Comparison of ENCODE assay signal across 11 mouse cellular contexts in genomic region chr8:11375749-11376438, GRCm38 (mm10).
DNase-seq lines count a peak whose midpoint lies in the region; ATAC-seq and TF ChIP-seq lines count a peak whose summit lies in the region.
"Had no signal": no experiment of that assay in that cellular context is flagged by ENCODE, and none has a peak within 500 bp of the region (broad histone marks: within the 10 kb centered on the region; RNA-seq: fewer than 3 reads in every experiment).

No protein-coding gene starts in this region.

- H3K4me3 ChIP-seq in kidney, postnatal 0 days (replicated peaks; ENCODE audit: low read depth, low read length), result no peak overlapping the region
- no peak overlapping the region for H3K4me3 ChIP-seq in limb, embryonic 15.5 days
- H3K4me3 ChIP-seq: limb, embryonic 12.5 days had no signal

- 0 out of 2 replicates have a peak, but pooled peaks have one; percentile 46 for ATAC-seq in cerebellum, adult (ENCODE audit: insufficient number of reproducible peaks, low FRiP score, low TSS enrichment)
- no peak; the same call in 1 of the 2 replicates for ATAC-seq in kidney, postnatal 0 days (replicated peaks; ENCODE audit: low FRiP score, low read depth)
- no peak for ATAC-seq in limb, embryonic 15.5 days (ENCODE audit: insufficient number of reproducible peaks, low FRiP score, low TSS enrichment, low read depth)

- H3K27ac ChIP-seq in kidney, postnatal 0 days, result no peak overlapping the region
- H3K27ac ChIP-seq in limb, embryonic 15.5 days, result 0 out of 2 replicates have a peak overlapping the region, but pooled peaks have one; percentile 8
- H3K27ac ChIP-seq: limb, embryonic 12.5 days had no signal

- DNase-seq in cerebellum, adult 9-11 months, result no peak
- DNase-seq in kidney, postnatal 0 days (ENCODE audit: low spot score), result peak; percentile 74
- DNase-seq in kidney, postnatal 14 days, result no peak
- DNase-seq in brain, adult 2 months (ENCODE audit: low read depth, low spot score), result peak; percentile 51
- DNase-seq in layer of hippocampus, postnatal 14 days (ENCODE audit: low spot score in 2 of 2), result no peak
- no peak for DNase-seq in T-cell, adult 2 months (ENCODE audit: low spot score)
- DNase-seq: cerebellum, adult 2 months; thymus, postnatal 25 days had no signal

- 0 out of 2 replicates have a peak, but pooled peaks cover 7% of the 10 kb centered on the region for H3K36me3 ChIP-seq in kidney, postnatal 0 days (ENCODE audit: insufficient read depth, low read length)
- no peaks in the 10 kb centered on the region for H3K36me3 ChIP-seq in limb, embryonic 15.5 days
- H3K36me3 ChIP-seq: limb, embryonic 12.5 days had no signal

- no peak overlapping the region for H3K4me2 ChIP-seq in kidney, postnatal 0 days (ENCODE audit: low read length)
- H3K4me2 ChIP-seq in limb, embryonic 15.5 days, result no peak overlapping the region
- H3K4me2 ChIP-seq: limb, embryonic 12.5 days had no signal

- H3K27me3 ChIP-seq in kidney, postnatal 0 days (ENCODE audit: insufficient read depth, low read length), result no peaks in the 10 kb centered on the region
- H3K27me3 ChIP-seq in limb, embryonic 15.5 days, result no peaks in the 10 kb centered on the region
- H3K27me3 ChIP-seq: limb, embryonic 12.5 days had no signal

- no peaks in the 10 kb centered on the region for H3K9me3 ChIP-seq in kidney, postnatal 0 days (replicated peaks; ENCODE audit: low read length)
- no peaks in the 10 kb centered on the region for H3K9me3 ChIP-seq in limb, embryonic 15.5 days
- H3K9me3 ChIP-seq: limb, embryonic 12.5 days had no signal

- H3K9ac ChIP-seq in kidney, postnatal 0 days (ENCODE audit: low read depth, low read length), result no peak overlapping the region
- no peak overlapping the region for H3K9ac ChIP-seq in limb, embryonic 15.5 days
- H3K9ac ChIP-seq: limb, embryonic 12.5 days had no signal

- peaks cover 20% of the 10 kb centered on the region; the same call in 1 of the 2 replicates for H3K4me1 ChIP-seq in kidney, postnatal 0 days (replicated peaks; ENCODE audit: insufficient read depth, low read length)
- H3K4me1 ChIP-seq in limb, embryonic 15.5 days, result peaks cover 14% of the 10 kb centered on the region

- 39% methylated on average over 18 of the region's 18 CpGs for WGBS in kidney, postnatal 0 days
- 43% methylated on average over 18 of the region's 18 CpGs for WGBS in limb, embryonic 15.5 days

- no peak for TF ChIP-seq CTCF in kidney, postnatal 0 days (IDR thresholded peaks at IDR 0.05; ENCODE audit: low read depth)

Comparison
In these comparisons a context has a peak if more than half of its experiments do, and no peak if none do; other contexts are left out.
1. DNase-seq: peak in kidney, postnatal 0 days (single experiment) and brain, adult 2 months (single experiment); none in cerebellum, adult 9-11 months (single experiment), kidney, postnatal 14 days (single experiment), layer of hippocampus, postnatal 14 days (0 of 2) and T-cell, adult 2 months (single experiment).